Mouse (Mus musculus): ENCODE results near the gene Wdr48. TPM values are rescaled to one million over a fixed set of nuclear protein-coding genes. Genes with fewer than 3 reads are reported as not detected.

Wdr48 gene
- total RNA-seq, 2 experiments from 2014 or later: 28.4 to 30.0 TPM

DNA sequence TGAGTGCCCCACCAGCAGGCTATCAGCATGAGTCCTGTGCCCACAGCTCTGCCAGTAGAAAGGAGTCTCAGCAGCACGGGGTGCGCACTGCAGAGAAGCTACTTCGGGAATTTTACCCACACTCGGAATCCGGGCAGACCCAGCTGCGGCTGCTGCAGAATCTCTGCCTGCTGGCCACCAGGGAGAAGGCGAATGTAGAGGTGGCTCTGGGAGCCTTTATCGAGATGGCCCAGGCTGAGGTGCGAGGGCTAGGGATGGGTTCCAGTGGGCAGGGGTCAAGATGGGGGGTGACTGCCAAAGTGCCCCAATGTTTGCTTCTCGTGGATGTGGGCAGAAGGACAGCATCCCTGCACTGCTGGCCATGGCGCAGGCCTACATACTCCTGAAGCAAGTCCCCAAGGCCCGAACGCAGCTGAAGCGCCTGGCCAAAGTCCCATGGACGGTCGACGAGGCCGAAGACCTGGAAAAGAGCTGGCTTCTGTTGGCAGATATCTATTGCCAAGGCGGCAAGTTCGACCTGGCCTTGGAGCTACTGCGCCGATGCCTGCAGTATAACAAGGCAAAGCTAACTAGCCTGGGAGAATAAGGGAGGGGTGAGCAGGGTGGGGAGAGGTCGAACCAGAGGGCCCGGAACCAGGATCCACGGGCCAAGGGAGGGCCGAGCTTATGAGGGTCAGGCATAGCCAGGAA, 71.7 kb downstream of the Wdr48 start:
- no peak for DNase-seq (ENCODE audit: low spot score in 2 of 2)

DNA sequence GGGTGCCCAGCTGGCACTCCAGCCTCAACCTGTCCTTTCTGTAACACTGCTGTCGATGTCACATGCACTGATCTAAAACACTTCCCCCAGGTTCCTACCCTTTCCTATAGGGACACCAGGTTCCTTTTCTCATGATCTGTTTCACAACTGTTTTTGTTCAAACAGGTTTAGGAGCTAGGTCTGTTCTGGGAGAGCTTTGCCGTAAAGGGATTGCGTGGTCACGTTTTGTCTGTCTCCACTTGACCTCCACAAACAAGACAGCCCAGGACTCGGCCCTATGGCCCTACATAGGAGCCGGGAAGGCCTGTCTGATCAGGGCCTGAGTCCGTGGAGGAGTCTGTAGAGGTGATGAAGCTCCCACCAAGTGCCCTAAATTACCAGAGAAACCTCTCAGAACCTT, 75.1 kb downstream of the Wdr48 start:
- no peak for DNase-seq (ENCODE audit: low spot score in 2 of 2)

GRCm38 (mm10) chr9:119970221-119970620, 75.5 kb downstream of the Wdr48 start:
- peak in 1 of 2 experiments; percentile 64 for DNase-seq (ENCODE audit: low spot score in 2 of 2)

DNA sequence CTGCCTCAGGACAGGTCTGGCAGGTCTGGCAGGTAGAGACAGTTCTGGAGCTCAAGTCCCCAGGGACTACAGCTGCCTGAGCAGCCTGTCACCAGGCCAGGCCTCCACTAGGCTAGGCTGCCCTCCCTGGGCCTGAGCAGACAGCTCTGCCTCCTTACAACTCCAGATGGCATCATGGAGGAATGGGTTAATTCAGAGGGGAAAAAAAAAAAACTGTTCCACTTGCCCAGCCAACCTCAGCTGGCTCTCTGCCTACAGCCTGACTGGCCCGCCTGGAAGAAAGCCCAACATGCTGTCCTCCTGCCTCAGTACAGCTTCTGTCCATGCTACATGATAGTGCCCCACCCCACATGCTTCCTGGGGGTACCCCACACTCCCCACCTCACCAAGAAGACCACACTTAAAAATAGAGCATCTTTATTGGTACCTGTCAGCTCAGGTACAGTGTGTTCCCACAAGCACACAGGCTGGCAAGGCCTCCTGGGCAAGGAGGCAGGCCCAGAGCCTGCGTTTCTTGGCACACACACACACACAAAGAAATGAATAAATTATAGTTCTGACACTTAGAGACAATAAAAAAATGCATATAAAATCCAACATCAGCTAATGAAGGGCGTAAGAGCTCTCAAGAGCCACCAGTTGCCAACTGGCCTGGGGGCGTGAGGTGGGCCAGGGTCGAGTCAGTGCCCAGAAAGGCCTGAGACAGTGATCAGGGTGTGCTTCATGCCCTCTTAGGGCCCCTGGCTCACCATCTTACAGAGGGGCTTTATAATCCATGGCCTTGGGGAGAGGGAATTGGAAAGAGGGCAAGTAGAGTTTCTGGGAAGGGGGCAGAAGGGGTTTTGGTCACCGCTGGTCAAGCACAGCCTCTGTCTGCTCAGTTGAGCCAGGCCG, 76.3 kb downstream of the Wdr48 start:
- DNase-seq (ENCODE audit: low spot score in 2 of 2): no peak

- DNase-seq (ENCODE audit: low spot score in 2 of 2): no peak
Measured at GRCm38 (mm10) chr9:119972166-119972565, 77.5 kb downstream of the Wdr48 start.

DNA sequence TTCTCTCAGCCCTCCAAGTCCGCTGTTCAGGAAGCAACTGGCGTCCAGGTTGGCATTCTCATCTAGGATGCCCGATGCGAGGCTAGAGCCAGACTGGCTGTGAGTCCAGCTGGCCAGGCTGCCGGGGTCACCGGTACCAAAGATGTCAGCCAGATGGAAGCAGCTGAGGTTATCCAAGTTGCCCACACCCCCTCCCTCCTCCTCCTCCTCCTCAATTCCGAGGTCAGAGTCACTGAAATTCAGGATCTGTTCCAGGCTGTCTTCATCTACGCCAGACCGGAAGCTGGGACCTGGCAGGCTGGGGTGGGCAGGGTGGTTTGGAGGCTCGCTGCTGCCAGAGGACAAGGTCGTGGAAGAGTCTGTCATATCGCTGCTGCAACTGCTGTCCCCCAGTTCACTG, 77.9 kb downstream of the Wdr48 start:
- no peak for DNase-seq (ENCODE audit: low spot score in 2 of 2)

GRCm38 (mm10) chr9:119973281-119973680, 78.6 kb downstream of the Wdr48 start:
- DNase-seq (ENCODE audit: low spot score in 2 of 2): no peak

GRCm38 (mm10) chr9:119973869-119974520, 79.3 kb downstream of the Wdr48 start:
- no peak for DNase-seq (ENCODE audit: low spot score in 2 of 2)

DNA sequence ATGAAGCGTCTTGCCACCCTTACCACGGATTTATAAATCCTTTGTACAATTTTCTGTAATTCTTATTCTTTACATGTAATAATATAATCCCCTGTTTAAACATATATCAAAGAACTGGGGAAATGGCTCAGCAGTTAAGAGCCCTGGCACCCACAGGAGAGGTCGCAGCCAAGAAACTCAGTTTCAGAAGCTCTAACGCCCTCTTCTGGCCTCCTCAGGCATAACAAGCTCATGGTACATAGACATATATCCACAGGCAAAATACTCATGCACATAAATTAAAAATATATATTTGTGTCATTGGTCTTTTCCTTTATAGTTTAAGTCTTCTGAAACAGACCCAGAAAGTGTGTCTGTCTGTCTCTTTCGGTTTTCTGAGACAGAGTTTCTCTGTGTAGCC, 79.9 kb downstream of the Wdr48 start:
- DNase-seq (ENCODE audit: low spot score in 2 of 2): no peak

DNA sequence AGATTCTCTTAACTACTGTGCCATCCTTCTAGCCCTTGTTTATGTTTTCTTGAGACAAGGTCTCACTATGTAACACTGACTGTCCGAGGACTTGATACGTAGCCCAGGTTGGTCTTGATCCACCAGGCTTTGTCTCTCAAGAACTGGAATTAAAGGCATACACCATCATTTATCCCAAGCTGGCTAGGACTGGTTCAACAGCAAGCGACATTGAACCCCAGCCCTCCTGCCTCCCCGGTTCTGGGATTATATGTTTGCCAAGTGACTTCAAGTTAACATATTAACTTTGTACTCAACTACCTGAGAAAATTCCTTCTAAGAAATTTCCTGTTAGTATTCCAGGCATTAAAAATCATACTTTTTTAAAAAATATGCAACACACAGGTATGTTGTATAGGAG, 80.6 kb downstream of the Wdr48 start:
- DNase-seq (ENCODE audit: low spot score in 2 of 2): no peak

Other genes starting within 250 kb of the Wdr48 start
- under 1 TPM; 0.05 to 0.07 TPM for gene Scn10a, start 175.6 kb upstream of the Wdr48 start, total RNA-seq (2021)
- under 1 TPM in 1 of 2 experiments, not detected in 1; 0.08 TPM for gene Scn11a, start 69.4 kb upstream of the Wdr48 start, total RNA-seq (2021)
- 10 to 100 TPM; 18.8 to 25.2 TPM for gene Gorasp1, start 42.7 kb downstream of the Wdr48 start, total RNA-seq (2021)
- gene Ttc21a, start 42.7 kb downstream of the Wdr48 start, total RNA-seq (2021): under 1 TPM; 0.15 to 0.34 TPM
- gene Csrnp1, start 89.8 kb downstream of the Wdr48 start, total RNA-seq (2021): 1 to 10 TPM; 4.5 to 5.4 TPM
- 100 to 1,000 TPM; 101 to 111 TPM for gene Xirp1, start 128.7 kb downstream of the Wdr48 start, total RNA-seq (2021)
- gene Cx3cr1, start 175.0 kb downstream of the Wdr48 start, total RNA-seq (2021): 1 to 10 TPM; 5.5 to 5.6 TPM
- not detected for gene Ccr8, start 197.2 kb downstream of the Wdr48 start, total RNA-seq (2021)
- 10 to 100 TPM; 10.6 TPM for gene Slc25a38, start 215.5 kb downstream of the Wdr48 start, total RNA-seq (2021)
- gene Rpsa, start 232.8 kb downstream of the Wdr48 start, total RNA-seq (2021): 1,000 to 10,000 TPM in 1 of 2 experiments, 100 to 1,000 TPM in 1; 833 to 1,010 TPM

Measured in gastrocnemius, postnatal 4 days (tissue).